Mouse (Mus musculus): ENCODE measurements around the gene Best3. TPM values are rescaled to one million over a fixed set of nuclear protein-coding genes. Genes with fewer than 3 reads are reported as not detected.

Best3 gene
- polyA plus RNA-seq, 1 experiment: not detected

- Histone ChIP-seq H3K27ac (ENCODE audit: insufficient read depth, low read length) (no peak overlapping the region), H3K4me3 (ENCODE audit: low read depth, low read length) (no peak overlapping the region)
Measured at GRCm38 (mm10) chr10:116995584-116996235, 9.6 kb downstream of the Best3 start.

GRCm38 (mm10) chr10:116996236-116996600 lies 10.1 kb downstream of the Best3 start:
- H3K9ac ChIP-seq (ENCODE audit: low read depth, poor library complexity, severe bottlenecking): no peak overlapping the region
- H3K27ac ChIP-seq (ENCODE audit: insufficient read depth, low read length): no peak overlapping the region
- no peaks in the 10 kb centered on the region for H3K36me3 ChIP-seq (ENCODE audit: control insufficient read depth, insufficient read depth, low read length, poor library complexity, severe bottlenecking)
- H3K4me1 ChIP-seq (ENCODE audit: control insufficient read depth, insufficient read depth, low read length): peaks cover 1% of the 10 kb centered on the region
- no peak overlapping the region for H3K4me3 ChIP-seq (ENCODE audit: low read depth, low read length)
- TF ChIP-seq EP300 (IDR thresholded peaks at IDR 0.05; ENCODE audit: insufficient read depth, low read depth, low read length) (no peak), POLR2A (IDR thresholded peaks at IDR 0.05; ENCODE audit: insufficient read depth, low read length) (no peak), CTCF (IDR thresholded peaks at IDR 0.05; ENCODE audit: low read depth, low read length) (no peak)
- no peaks in the 10 kb centered on the region for H3K27me3 ChIP-seq (ENCODE audit: control insufficient read depth, insufficient read depth, low read length, poor library complexity, severe bottlenecking)
- no peaks in the 10 kb centered on the region for H3K9me3 ChIP-seq (replicated peaks; ENCODE audit: control insufficient read depth, insufficient read depth, low read length, poor library complexity, severe bottlenecking)

More at GRCm38 (mm10) chr10:116995584-116996235, 9.6 kb downstream of the Best3 start:
- no peaks in the 10 kb centered on the region for H3K9me3 ChIP-seq (replicated peaks; ENCODE audit: control insufficient read depth, insufficient read depth, low read length, poor library complexity, severe bottlenecking)
- TF ChIP-seq POLR2A (IDR thresholded peaks at IDR 0.05; ENCODE audit: insufficient read depth, low read length) (no peak), EP300 (IDR thresholded peaks at IDR 0.05; ENCODE audit: insufficient read depth, low read depth, low read length) (no peak), CTCF (IDR thresholded peaks at IDR 0.05; ENCODE audit: low read depth, low read length) (no peak)
- peaks cover 1% of the 10 kb centered on the region for H3K4me1 ChIP-seq (ENCODE audit: control insufficient read depth, insufficient read depth, low read length)
- no peak overlapping the region for H3K9ac ChIP-seq (ENCODE audit: low read depth, poor library complexity, severe bottlenecking)
- no peaks in the 10 kb centered on the region for H3K36me3 ChIP-seq (ENCODE audit: control insufficient read depth, insufficient read depth, low read length, poor library complexity, severe bottlenecking)
- H3K27me3 ChIP-seq (ENCODE audit: control insufficient read depth, insufficient read depth, low read length, poor library complexity, severe bottlenecking): no peaks in the 10 kb centered on the region

GRCm38 (mm10) chr10:116998716-116999455 lies 12.8 kb downstream of the Best3 start:
- no peaks in the 10 kb centered on the region for H3K9me3 ChIP-seq (replicated peaks; ENCODE audit: control insufficient read depth, insufficient read depth, low read length, poor library complexity, severe bottlenecking)
- H3K9ac ChIP-seq (ENCODE audit: low read depth, poor library complexity, severe bottlenecking): no peak overlapping the region
- H3K36me3 ChIP-seq (ENCODE audit: control insufficient read depth, insufficient read depth, low read length, poor library complexity, severe bottlenecking): no peaks in the 10 kb centered on the region
- H3K27ac ChIP-seq (ENCODE audit: insufficient read depth, low read length): no peak overlapping the region
- H3K4me3 ChIP-seq (ENCODE audit: low read depth, low read length): no peak overlapping the region
- TF ChIP-seq EP300 (IDR thresholded peaks at IDR 0.05; ENCODE audit: insufficient read depth, low read depth, low read length): no peak
- TF ChIP-seq POLR2A (IDR thresholded peaks at IDR 0.05; ENCODE audit: insufficient read depth, low read length): no peak
- TF ChIP-seq CTCF (IDR thresholded peaks at IDR 0.05; ENCODE audit: low read depth, low read length): no peak
- peaks cover 1% of the 10 kb centered on the region for H3K4me1 ChIP-seq (ENCODE audit: control insufficient read depth, insufficient read depth, low read length)
- H3K27me3 ChIP-seq (ENCODE audit: control insufficient read depth, insufficient read depth, low read length, poor library complexity, severe bottlenecking): no peaks in the 10 kb centered on the region

- no peaks in the 10 kb centered on the region for H3K36me3 ChIP-seq (ENCODE audit: control insufficient read depth, insufficient read depth, low read length, poor library complexity, severe bottlenecking)
- TF ChIP-seq POLR2A (IDR thresholded peaks at IDR 0.05; ENCODE audit: insufficient read depth, low read length) (no peak), EP300 (IDR thresholded peaks at IDR 0.05; ENCODE audit: insufficient read depth, low read depth, low read length) (no peak), CTCF (IDR thresholded peaks at IDR 0.05; ENCODE audit: low read depth, low read length) (no peak)
- H3K4me3 ChIP-seq (ENCODE audit: low read depth, low read length): no peak overlapping the region
- H3K4me1 ChIP-seq (ENCODE audit: control insufficient read depth, insufficient read depth, low read length): no peaks in the 10 kb centered on the region
- no peak overlapping the region for H3K27ac ChIP-seq (ENCODE audit: insufficient read depth, low read length)
- no peak overlapping the region for H3K9ac ChIP-seq (ENCODE audit: low read depth, poor library complexity, severe bottlenecking)
- no peaks in the 10 kb centered on the region for H3K9me3 ChIP-seq (replicated peaks; ENCODE audit: control insufficient read depth, insufficient read depth, low read length, poor library complexity, severe bottlenecking)
- no peaks in the 10 kb centered on the region for H3K27me3 ChIP-seq (ENCODE audit: control insufficient read depth, insufficient read depth, low read length, poor library complexity, severe bottlenecking)
Measured at GRCm38 (mm10) chr10:117000975-117001374, 14.9 kb downstream of the Best3 start.

- TF ChIP-seq POLR2A (IDR thresholded peaks at IDR 0.05; ENCODE audit: insufficient read depth, low read length): no peak
- no peak for TF ChIP-seq CTCF (IDR thresholded peaks at IDR 0.05; ENCODE audit: low read depth, low read length)
- TF ChIP-seq EP300 (IDR thresholded peaks at IDR 0.05; ENCODE audit: insufficient read depth, low read depth, low read length): no peak
- H3K36me3 ChIP-seq (ENCODE audit: control insufficient read depth, insufficient read depth, low read length, poor library complexity, severe bottlenecking): no peaks in the 10 kb centered on the region
- no peak overlapping the region for H3K27ac ChIP-seq (ENCODE audit: insufficient read depth, low read length)
- no peaks in the 10 kb centered on the region for H3K9me3 ChIP-seq (replicated peaks; ENCODE audit: control insufficient read depth, insufficient read depth, low read length, poor library complexity, severe bottlenecking)
- no peak overlapping the region for H3K9ac ChIP-seq (ENCODE audit: low read depth, poor library complexity, severe bottlenecking)
- no peaks in the 10 kb centered on the region for H3K27me3 ChIP-seq (ENCODE audit: control insufficient read depth, insufficient read depth, low read length, poor library complexity, severe bottlenecking)
- H3K4me3 ChIP-seq (ENCODE audit: low read depth, low read length): no peak overlapping the region
- H3K4me1 ChIP-seq (ENCODE audit: control insufficient read depth, insufficient read depth, low read length): no peaks in the 10 kb centered on the region
Measured at GRCm38 (mm10) chr10:117004695-117005094, 18.6 kb downstream of the Best3 start.

Data from ES-Bruce4 (cell line).